Mouse (Mus musculus) MEL-GATA-1-ER (cell line): ENCODE measurements around the gene Gzmn.
"Not testable (repeated sequence)": the region's sequence is repeated elsewhere in the genome, so short reads cannot be mapped to it uniquely, and the experiment has no call there.

Source experiments
- DNase-seq: peaks from one replicate; pipeline ENCODE4 v3.0.0-alpha.2; 2012; ENCODE audit warnings: low read depth; ENCODE audit errors: extremely low read depth

Gzmn gene

GRCm38 (mm10) chr14:56174499-56174898 is at the start of gene Gzmn:
Gzmn (minus strand) TSS chr14:56174599.
- DNase-seq = no peak

- DNase-seq = no peak
Observed at GRCm38 (mm10) chr14:56211317-56211716, 36.9 kb upstream of the Gzmn start, which contains the start of gene Gzmf. Gzmf (minus strand) TSS chr14:56211417.

- DNase-seq = no peak
Observed at GRCm38 (mm10) chr14:56205613-56206012, 31.2 kb upstream of the Gzmn start.

- DNase-seq = not testable (repeated sequence)
Observed at GRCm38 (mm10) chr14:56205021-56205420, 30.6 kb upstream of the Gzmn start.

- peak; percentile 16 for DNase-seq
Observed at GRCm38 (mm10) chr14:56203975-56204374, 29.6 kb upstream of the Gzmn start.

GRCm38 (mm10) chr14:56186946-56187345 is 12.5 kb upstream of the Gzmn start:
- DNase-seq = no peak

- no peak for DNase-seq
Observed at GRCm38 (mm10) chr14:56186521-56186920, 12.1 kb upstream of the Gzmn start.

GRCm38 (mm10) chr14:56177651-56178050 is 3.3 kb upstream of the Gzmn start:
- peak; percentile 16 for DNase-seq

- DNase-seq = no peak
Observed at GRCm38 (mm10) chr14:56173396-56173795, 1.0 kb downstream of the Gzmn start.

- peak; percentile 2 for DNase-seq
Observed at GRCm38 (mm10) chr14:56172744-56173143, 1.7 kb downstream of the Gzmn start.

- no peak for DNase-seq
Observed at GRCm38 (mm10) chr14:56168009-56168408, 6.4 kb downstream of the Gzmn start.

GRCm38 (mm10) chr14:56162109-56162508 is 12.3 kb downstream of the Gzmn start:
- DNase-seq = no peak

GRCm38 (mm10) chr14:56159479-56159878 is 14.9 kb downstream of the Gzmn start, which contains the start of gene Gzmg:
Gzmg (minus strand) TSS chr14:56159579.
- not testable (repeated sequence) for DNase-seq

- no peak for DNase-seq
Observed at GRCm38 (mm10) chr14:56155340-56155739, 19.1 kb downstream of the Gzmn start.

GRCm38 (mm10) chr14:56133675-56134074 is 40.7 kb downstream of the Gzmn start:
- not testable (repeated sequence) for DNase-seq

- not testable (repeated sequence) for DNase-seq
Observed at GRCm38 (mm10) chr14:56132508-56132907, 41.9 kb downstream of the Gzmn start, which contains the start of gene Gzmd. Gzmd (minus strand) TSS chr14:56132608.

GRCm38 (mm10) chr14:56128341-56128740 is 46.1 kb downstream of the Gzmn start:
- DNase-seq = no peak

GRCm38 (mm10) chr14:56123516-56123915 is 50.9 kb downstream of the Gzmn start:
- no peak for DNase-seq

- DNase-seq = no peak
Observed at GRCm38 (mm10) chr14:56120525-56120924, 53.9 kb downstream of the Gzmn start, which contains the start of gene Gzme. Gzme (minus strand) TSS chr14:56120625.
